Mouse (Mus musculus) kidney, adult 2 months (tissue): ENCODE measurements around the gene Slc48a1.

Source experiments
- CTCF ChIP-seq: fragments of 200-500 bp; conservative IDR thresholded peaks from 2 replicates; pipeline ENCODE4 v1.5.1; 2011; ENCODE audit warnings: low read depth, mild to moderate bottlenecking, control low read depth, low read length, moderate library complexity, mixed read lengths; ENCODE audit not compliant: insufficient read depth, insufficient read length
- POLR2A ChIP-seq: fragments of 200-500 bp; IDR thresholded peaks from one replicate; pipeline ENCODE4 v1.6.1; 2011; ENCODE audit warnings: low read depth, low read length, control low read depth

DNA sequence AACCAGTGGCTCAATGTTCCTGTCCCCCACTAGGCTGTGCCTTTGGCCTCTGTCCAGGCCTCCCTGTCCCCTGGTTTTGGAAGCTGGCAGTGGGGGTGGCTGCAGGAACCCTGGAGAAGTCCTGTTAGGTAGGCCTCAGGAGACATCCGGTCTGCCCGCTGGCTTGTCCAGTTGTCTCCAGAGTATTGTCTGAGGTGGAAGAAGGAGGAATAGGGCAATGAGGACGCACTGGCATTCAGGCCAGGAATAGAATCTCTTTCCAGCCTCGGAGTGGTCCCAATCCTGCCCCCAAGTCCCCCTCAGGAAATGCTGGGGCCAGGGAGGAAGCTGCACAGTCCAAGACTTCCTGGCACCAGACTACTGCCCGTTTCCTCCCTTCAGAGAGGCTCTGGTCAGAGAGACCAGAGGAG is 4.4 kb upstream of the Slc48a1 start:
- TF ChIP-seq CTCF (no peak), POLR2A (no peak)
